Mouse (Mus musculus): ENCODE data around the gene Slc7a10.

GRCm38 (mm10) chr7:35142522-35142921, 43.7 kb upstream of the Slc7a10 start:
- TF ChIP-seq CTCF (IDR thresholded peaks at IDR 0.05; ENCODE audit: borderline replicate concordance, insufficient read depth, low read length) (no peak), POLR2A (IDR thresholded peaks at IDR 0.05; ENCODE audit: low read depth, low read length) (no peak)

Data from embryonic fibroblast, embryonic 13.5 days (primary cell).